Mouse (Mus musculus) right cerebral cortex, postnatal 25 days (tissue): ENCODE measurements around the gene Tspear.
"Not testable (repeated sequence)": the region's sequence is repeated elsewhere in the genome, so short reads cannot be mapped to it uniquely, and the experiment has no call there.

Experiments
- DNase-seq: peaks from one replicate; pipeline ENCODE4 v3.0.0; 2022

Gene Tspear

GRCm38 (mm10) chr10:77685895-77686664 lies at the start of gene Tspear:
Gene Tspear, plus strand, starts transcription at chr10:77686569.
- no peak for DNase-seq

DNA sequence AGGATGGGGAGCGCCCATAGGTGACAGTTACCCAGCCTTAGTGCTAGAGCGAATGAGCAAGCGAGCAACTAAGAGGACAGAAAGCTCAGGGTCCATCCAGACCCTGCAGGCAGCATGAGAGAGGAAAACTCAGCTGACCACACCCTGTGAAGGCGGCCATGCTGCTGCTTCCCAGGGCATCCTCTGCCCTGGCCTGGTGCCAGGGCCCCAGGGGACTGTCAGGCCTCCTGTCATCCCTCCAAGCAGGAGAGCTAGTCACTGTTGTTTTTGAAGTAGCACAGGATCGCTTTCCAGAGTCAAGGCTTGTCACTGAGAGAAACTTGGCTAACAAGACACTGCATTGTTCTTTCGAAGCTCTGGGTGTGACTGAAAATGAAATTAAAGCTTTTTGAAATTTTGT lies 47.4 kb upstream of the Tspear start:
- no peak for DNase-seq

DNA sequence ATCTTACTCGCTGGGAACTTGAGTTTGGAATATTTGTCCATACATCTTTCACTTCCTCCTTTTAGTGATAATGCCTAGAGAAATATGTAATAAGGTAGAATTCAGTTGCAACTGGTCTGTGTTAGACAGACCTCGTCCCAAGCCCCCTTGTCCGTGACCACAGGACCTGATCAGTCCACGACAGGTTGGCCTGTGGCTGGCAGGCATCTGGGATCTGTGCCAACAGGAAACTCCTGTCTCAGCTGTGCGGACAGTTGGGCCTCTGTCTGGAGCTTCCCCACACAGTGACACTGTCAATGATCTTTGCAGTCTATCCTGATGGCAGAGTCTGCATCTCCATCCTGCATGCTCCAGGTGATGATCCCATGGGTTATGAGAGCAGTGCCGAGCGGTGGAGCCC lies 43.2 kb upstream of the Tspear start:
- no peak for DNase-seq

- no peak for DNase-seq
Observed at GRCm38 (mm10) chr10:77645571-77645970, 40.8 kb upstream of the Tspear start.

- DNase-seq = no peak
Observed at GRCm38 (mm10) chr10:77647461-77647860, 38.9 kb upstream of the Tspear start.

DNA sequence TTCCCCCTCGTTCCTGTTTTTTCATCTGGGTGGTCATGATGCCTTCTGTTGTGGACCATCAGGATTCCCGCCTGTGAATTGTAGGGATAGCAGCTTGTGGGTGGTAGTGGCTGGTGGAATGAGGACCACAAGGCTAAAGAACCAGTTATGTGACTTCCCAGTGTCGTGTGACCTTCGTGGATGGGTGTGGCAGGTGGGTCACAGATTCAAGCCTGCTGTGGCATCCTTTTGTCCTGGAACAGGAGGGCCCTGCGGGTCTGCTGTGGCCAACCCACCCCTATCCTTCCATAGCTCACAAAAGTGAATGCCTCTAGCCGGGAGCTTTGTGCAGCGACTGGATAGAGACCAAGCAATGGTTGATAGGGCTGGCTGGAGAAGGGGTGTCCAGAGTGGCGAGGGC lies 38.5 kb upstream of the Tspear start:
- no peak for DNase-seq

GRCm38 (mm10) chr10:77652046-77652445 lies 34.3 kb upstream of the Tspear start:
- DNase-seq = no peak

DNA sequence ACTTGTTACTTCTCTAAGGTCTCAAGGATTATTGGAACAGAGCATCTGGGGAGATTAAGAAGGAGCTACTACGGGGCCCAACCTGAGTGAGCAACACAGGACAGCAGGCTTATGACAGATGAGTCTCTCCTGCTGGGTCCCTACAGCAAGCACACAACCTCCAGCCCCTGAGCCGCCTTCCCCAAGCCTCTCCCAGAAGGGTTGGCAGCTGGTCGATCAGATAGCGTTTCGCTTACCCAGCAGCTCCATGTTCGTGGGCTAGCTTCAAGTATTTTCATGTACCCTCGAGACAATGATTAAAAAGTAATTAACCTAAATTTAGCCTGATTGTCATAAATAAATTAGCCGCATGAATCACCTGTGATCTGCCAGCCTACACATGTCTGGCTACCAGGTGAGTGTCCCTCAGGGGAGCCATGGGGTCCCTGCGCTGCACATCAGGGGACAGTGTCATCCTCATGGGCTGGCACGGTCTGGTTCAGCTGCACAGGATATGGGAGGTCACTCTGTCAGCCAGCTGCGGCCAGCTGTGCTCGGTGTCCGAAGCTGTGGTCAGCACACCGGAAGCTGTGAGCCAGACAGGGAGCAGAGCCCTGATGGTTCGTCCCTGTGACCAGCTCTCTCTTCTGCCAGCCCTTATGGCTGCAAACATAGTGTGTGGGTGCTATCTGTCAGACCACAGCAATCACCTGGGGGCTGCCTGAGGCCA lies 27.9 kb upstream of the Tspear start:
- no peak for DNase-seq

DNA sequence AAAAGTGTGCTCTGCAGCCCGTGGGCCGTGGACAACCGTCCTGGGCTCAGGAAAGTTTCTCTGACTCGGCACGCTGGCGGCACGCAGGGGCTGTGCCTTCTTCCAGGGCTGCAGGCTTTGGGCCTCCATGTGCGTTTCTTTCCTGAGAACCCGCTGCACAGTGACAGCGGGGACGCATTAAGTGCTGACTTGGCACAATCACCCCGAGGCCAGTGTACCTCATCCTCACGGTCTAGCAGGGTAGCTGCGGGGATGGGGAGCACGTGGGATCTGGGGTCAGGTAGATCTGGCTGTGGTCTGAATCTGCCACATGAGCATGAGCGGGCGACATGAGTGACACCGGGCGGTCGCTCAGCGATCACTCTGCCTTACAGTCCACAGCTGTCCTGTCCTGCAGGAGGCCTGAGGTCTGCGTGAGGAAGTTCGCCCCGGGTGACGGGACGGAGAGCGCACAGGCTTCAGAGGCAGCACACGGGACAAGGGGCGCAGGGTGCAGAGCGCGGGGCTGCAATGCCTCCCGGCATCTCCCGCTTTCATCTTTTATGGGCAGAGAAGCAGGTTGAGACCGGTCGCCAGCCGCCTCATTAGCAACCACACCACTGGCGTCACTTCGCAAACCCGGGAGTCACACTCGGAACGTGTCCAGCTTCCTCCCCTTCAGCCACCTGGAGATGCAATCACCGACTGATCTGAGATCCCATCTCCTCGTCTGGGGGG lies 22.3 kb upstream of the Tspear start:
- DNase-seq = no peak

- DNase-seq = no peak
Observed at GRCm38 (mm10) chr10:77666342-77666741, 20.0 kb upstream of the Tspear start.

DNA sequence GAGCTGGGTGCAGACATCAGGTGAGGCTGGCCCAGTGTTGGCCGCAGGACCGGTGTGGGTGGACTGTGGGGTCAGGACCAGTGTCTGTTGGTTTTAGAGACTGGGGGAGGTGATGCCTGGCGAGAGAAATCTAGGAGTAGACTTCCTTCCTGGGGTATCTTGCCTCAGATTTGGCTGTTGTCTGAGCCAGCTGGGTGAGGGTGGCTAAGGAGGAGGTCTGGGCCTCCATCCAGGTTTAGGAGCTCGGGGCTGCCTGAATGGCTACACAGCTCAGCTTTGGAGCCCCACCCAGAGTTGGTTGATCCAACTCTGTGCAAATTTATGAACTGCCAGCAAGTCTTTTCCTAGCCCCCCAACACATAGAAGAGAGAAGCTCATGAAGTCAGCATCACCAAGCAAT lies 19.0 kb upstream of the Tspear start:
- DNase-seq = peak; percentile 45

- DNase-seq = no peak
Observed at GRCm38 (mm10) chr10:77670710-77671109, 15.7 kb upstream of the Tspear start.

DNA sequence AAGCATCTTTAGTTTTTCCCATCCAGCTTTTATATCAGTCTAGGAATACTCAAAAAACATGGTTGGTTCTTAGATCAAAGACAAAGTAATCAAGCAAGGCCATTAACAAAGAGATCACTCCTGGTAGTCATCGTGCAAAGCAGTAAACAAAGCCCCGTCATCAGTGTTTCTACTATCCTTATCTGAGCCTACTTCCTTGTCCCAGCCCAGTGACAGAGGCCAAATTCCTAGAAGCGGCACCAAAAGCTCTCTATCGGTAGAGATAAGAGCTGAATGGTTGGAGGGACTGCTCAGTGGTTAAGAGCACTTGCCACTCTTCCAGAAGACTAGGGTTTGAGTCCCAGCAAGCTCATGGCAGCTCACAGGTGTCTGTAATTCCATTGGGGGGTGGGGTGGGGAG lies 14.8 kb upstream of the Tspear start:
- DNase-seq = no peak

DNA sequence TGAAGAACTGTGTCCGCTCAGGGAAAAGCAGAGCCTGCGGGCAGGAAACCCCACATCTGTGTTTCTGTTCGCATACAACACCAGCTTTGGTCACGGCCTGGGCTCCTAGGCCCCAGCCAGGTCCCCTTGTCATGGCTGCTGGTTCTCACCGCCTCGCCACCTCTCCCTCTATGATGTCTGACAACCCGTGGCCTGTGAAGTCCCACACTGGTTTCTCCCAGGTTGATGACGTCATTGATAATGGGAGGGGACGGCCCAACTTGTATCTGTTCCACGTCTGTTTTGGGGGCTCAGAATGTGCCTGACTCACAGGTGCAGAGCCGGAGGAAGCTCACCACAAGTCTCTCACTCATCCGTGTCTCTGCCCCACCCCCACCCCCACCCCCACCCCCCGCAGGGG lies 12.6 kb upstream of the Tspear start:
- DNase-seq = no peak

GRCm38 (mm10) chr10:77677562-77677961 lies 8.8 kb upstream of the Tspear start:
- no peak for DNase-seq

GRCm38 (mm10) chr10:77682994-77683393 lies 3.4 kb upstream of the Tspear start:
- peak; percentile 30 for DNase-seq

- no peak for DNase-seq
Observed at GRCm38 (mm10) chr10:77684181-77684580, 2.2 kb upstream of the Tspear start.

DNA sequence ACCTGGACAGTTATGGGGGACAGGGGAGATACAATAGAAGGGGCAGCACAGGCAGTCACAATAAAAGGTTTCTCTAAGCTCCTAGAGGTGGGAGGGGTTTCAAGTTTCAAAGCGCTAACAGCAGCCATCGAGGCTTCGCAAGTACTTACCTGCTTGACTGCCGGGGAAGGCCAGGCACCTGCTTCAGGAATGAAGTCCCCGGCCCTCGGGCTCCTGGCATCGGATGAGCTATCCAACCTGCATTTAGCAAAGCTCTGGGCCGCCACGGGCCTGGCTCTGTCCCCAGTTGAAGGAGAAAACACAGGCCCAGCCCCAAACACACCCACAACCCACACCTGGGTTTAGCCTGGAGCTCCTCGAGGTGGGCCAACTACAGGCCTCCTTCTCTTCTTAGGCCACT lies 652 bp downstream of the Tspear start:
- DNase-seq = no peak

GRCm38 (mm10) chr10:77690356-77690807 lies 4.0 kb downstream of the Tspear start, which contains the start of gene Gm19402:
Gene Gm19402, minus strand, starts transcription at chr10:77690757.
- DNase-seq = not testable (repeated sequence)

- no peak for DNase-seq
Observed at GRCm38 (mm10) chr10:77697133-77697532, 10.8 kb downstream of the Tspear start, which contains the start of gene Gm9508. Gene Gm9508, minus strand, starts transcription at chr10:77697233.

- DNase-seq = no peak
Observed at GRCm38 (mm10) chr10:77706326-77706725, 20.0 kb downstream of the Tspear start, which contains the start of gene Gm10272. Gene Gm10272, plus strand, starts transcription at chr10:77706626.

DNA sequence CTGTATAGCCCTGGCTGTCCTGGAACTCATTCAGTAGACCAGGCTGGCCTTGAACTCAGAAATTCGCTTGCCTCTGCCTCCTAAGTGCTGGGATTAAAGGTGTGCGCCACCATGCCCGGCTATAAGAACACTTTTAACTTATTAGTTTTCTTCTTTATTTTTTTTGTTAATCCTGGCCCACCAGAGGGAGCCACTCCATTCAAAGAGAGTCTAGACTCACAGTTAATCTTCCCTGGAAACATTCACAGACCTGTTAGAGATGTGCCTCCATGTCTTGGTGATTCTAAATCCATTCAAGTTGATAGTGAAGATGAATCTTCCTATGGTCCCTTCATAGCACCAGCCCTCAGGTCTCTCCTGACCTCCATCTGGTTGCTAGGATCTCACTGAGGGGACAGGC lies 23.5 kb downstream of the Tspear start:
- DNase-seq = no peak

DNA sequence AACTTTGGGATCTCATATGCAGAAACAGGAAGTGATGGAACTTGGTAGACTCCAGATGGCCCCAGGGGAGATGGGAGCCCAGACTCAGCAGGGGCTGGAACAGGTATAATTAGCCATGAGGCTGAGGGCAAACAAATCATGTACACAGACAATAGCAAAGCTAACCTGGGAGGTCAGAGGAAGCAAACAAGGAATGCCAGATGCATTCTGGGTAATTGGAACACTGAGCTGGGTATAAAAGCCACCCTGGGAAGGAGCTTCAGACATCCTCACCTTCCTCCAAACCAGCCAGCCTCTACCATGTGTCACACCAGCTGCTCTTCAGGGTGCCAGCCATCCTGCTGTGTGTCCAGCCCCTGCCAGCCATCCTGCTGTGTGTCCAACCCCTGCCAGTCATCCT lies 24.8 kb downstream of the Tspear start, which contains the start of gene Gm10024:
Gene Gm10024, plus strand, starts transcription at position 301 of the 400 bp plus-strand sequence.
- DNase-seq = not testable (repeated sequence)
